Mouse (Mus musculus) B cell, adult 2 months (primary cell): ENCODE results near the gene Sp4.

ENCODE experiments used
- DNase-seq, 2 experiments: peaks; one replicate each; pipeline ENCODE4 v3.0.0; 2022

The Sp4 gene

DNA sequence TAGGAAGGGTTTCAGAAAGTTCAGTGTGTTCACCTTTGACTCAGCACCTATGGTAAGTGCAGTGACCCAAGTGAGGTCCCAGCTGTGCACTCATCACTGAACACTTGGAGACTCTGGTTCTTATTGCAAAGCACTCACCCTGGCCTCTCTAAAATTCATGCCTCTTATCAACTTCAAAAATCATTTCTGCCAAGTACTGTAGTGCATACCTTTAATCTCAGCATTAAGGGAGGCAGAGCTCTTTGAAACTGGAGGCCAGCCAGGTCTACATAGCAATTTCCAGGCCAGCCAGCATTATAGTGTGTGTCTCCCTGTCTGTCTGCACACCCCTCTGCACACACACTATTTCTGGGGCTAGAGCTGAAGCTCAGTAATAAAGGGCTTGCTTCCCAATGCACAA, 36.3 kb downstream of the Sp4 start:
- no peak for DNase-seq

DNA sequence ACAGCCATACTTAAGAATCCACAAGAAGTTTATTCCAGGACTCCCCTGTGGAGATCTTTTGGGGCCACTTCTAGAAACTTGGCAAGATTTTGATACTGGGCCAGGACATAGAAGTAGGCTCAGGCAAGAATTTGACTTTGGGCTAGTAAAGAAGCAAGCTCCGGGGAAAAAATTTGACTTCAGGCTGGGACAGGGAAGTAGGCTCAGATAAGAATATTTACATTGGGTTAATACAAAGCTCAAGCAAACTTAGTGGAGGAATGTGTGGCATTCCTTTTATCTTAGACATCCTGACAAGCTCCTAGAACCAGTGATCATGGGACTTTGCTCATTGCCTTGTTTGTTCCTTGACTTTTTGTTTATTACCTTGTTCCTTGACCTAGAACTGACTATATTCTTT, 37.4 kb downstream of the Sp4 start:
- DNase-seq, result no peak

GRCm38 (mm10) chr12:118255292-118255782, 45.9 kb downstream of the Sp4 start:
- no peak for DNase-seq

DNA sequence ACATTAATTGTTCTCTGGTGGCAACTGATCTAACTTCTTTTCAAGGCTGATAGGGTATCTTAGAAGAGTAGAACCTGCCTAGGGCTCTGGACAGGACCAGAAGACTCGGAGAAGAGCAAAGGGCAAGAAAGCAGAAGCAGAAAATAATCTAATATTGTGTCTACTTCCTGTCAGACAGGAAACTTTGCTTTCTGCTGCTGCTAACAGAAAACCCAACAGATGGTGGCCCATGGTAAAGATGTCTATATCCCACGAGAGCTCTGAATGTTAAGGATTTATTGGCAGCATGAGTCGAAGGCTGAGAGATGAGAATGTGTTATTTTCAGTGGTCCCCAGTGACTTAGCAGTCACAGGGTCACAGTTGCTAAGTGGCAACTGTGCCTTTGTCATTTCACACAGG, 80.1 kb downstream of the Sp4 start:
- peak; percentile 11 to 25 for DNase-seq

DNA sequence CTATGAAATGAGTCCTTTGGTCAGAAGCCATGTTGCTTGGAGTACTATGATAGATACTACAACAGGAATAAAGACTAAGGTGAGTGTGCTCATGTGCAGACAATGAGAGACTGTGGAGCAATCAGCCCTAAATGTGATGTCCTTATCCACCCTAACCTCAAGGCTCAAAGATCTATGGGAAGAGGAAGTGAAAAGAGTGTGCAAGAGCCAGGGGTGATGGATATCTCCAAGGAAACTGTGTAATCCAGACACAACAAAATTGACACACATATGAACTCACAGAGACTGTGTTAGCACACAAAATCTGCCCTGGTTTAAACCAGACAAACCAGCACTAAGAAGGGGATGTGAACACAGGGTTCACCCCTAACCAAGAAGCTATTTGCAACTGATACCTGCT, 81.2 kb downstream of the Sp4 start:
- no peak for DNase-seq

DNA sequence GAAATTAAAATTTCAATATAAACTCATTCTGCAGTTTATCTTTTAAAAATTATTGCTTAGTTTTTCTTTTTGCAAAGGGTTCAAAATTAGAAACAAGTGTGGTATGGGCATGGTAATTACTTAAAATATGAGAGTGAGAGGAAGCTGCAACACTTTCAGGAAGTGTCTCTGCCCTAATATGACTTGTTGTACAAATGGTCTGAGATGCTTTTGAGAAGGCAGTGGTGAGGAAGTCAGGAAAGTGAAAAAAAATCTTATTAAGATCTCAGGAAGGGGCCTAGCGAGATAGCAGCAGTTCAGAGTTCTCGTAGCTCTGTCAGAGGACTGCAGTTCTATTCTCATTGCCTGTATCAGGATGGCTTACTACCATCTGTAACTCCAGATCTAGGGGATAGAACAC, 89.1 kb downstream of the Sp4 start:
- DNase-seq, result no peak

DNA sequence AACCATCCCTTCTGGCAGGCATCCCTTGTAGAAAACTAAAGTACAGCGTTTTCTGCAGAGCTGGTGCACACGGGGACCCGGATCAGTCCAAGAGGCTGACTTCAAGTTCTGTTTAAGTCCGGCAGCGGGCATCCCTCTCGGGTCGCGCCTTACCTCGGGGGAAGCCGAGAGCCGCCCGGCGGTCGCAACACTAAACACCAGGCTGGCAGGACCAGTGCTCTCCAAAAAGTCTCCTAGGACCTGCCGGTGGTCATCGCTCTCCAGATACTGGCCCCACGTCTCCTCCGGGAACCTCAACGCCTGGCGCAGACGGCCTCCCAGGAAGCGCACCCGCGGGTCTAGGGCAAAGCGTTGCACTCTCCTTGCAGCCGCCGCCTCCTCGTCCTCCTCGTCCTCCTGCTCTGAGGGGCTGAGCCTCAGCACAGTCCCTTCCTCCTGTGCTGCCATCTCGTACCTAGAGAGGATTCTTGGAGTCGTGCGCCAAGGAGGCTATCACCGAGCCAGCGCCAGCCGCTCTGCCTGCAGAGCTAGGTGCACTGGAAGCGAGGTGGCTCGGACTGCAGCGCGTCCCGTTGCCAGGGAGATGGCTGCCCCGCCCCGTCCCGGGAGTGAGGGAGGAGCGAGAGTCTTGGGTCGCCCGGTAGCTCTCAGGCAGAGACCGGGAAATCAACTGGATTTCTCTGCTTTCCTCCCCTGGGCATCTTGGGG, 102.7 kb downstream of the Sp4 start, which contains the start of gene Dnah11:
Gene Dnah11 (minus strand): TSS at position 658 of the 708 bp plus-strand sequence.
- DNase-seq, result peak; percentile 48 to 51

DNA sequence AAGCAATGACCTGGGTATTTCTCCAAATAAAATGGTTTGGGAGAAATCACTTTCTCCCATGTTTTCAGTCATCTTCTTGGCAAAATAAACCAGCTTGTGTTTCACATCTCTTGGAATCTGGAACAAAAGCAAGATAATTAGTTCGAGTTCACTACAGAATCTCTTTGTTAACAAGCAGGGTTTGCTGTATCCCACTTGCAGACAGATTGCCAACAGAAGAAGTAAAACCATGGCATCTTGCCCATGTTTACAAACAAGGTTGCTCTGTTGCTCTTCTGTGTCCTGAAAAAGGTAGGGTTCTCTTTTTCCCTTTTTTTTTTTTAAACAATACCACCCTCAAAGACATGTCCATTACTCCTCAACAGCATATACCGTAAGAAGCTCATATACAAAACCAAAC, 104.7 kb downstream of the Sp4 start:
- DNase-seq, result no peak

DNA sequence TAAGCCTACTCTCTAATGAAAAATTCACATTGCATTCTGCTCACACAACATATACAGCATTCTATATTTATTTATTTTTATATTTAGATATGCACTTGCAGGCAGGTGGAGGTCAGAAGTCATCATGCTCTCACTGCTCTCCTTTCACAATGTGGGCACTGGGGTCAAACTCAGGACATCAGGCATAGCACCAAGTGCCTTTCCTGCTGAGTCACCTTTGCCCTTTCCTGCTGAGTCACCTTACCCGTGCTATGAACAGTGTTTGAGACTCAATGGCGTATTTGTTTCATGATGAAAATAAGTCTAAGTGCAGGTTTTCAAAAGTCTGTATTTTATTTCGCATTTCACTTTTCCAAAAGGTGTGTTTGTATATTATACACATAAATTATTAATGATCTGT, 111.7 kb downstream of the Sp4 start:
- no peak for DNase-seq

GRCm38 (mm10) chr12:118187663-118188062, 113.6 kb downstream of the Sp4 start:
- DNase-seq, result no peak

DNA sequence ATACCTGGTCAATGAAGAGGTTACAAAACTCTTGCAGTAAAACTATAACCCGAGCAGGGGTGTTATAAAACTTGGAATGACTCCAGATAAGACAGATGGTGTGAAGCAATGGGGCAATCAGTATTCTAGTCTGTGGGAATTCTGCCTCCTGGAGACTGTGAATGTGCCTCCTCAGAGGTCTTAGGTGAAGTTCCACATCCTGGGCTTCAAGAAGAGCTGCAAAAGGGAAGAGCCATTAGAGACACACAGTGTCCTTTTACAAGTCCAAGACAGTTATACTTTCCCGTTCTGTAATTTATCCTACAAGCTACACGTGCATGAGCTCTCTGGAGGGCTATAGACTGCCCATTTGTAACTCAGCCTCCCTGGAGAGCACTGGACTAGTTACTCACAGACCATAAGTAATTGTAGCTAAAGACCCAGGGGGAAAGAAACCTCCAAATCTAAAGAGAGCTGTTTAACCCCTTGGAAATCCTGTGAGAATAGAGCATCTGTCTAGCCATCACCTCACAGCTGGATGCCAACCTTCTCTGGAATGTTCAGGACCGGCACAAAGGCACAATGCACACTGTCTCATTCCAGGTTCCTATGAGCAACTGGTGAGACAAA, 114.3 kb downstream of the Sp4 start:
- no peak for DNase-seq

GRCm38 (mm10) chr12:118186120-118186880, 114.9 kb downstream of the Sp4 start:
- no peak for DNase-seq
